Mouse (Mus musculus): ENCODE measurements around the gene Pxdn. TPM values are rescaled to one million over a fixed set of nuclear protein-coding genes. Genes with fewer than 3 reads are reported as not detected.

Pxdn gene
- total and polyA plus RNA-seq, 2 experiments from 2014 or later, result 18.9 to 81.9 TPM

DNA sequence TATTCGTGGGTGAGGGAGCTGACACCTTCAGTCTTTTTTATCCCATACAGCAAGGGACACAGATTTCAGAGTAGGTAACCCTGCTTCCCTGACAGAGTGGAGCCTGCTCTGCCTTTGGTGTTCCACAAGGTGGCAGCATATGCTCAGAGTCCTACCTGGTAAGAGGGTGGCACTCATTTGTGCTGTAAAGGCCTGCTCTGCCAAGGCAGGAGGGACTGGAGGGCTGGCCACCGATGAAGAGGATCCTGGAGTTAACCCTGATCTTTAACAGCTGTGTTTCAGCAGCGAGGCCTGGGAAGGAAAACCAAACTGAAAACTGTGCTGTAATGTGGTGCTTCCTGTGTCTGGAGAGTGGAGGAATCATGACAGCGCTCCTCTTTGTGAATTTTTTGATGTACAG, 102.2 kb downstream of the Pxdn start:
- no peak overlapping the region for H3K27ac ChIP-seq (ENCODE audit: low read depth, low read length)
- ATAC-seq (ENCODE audit: low FRiP score), result 0 out of 2 replicates have a peak, but pooled peaks have one; percentile 53
- WGBS, result 45% methylated on average over 4 of the region's 4 CpGs

DNA sequence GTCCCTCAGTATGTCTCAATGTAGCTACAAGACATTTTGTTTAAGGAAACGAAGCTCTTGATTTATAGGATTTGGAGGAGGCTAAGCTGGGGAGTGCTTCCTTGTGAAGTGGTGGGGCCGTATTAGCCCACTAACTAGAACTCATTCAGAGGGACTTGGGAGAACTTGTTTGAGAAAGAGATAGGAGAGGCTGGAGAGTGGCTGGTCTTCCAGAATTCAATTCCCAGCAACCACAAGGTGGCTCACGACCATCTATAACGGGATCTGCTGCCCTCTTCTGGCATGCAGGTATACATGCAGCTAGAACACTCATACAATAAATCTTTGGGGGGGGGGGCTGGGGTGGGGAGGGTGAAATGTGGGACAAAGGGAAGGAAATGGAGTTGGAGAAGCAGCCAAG, 102.7 kb downstream of the Pxdn start:
- no peak overlapping the region for H3K4me2 ChIP-seq (ENCODE audit: low read depth, low read length, poor library complexity, severe bottlenecking)
- peak; percentile 49 for DNase-seq (ENCODE audit: low spot score)
- no peak overlapping the region for H3K4me3 ChIP-seq (ENCODE audit: low read depth, low read length)
- H3K36me3 ChIP-seq (ENCODE audit: insufficient read depth, low read length), result no peaks in the 10 kb centered on the region
- H3K27me3 ChIP-seq (ENCODE audit: insufficient read depth, low read length), result no peaks in the 10 kb centered on the region
- peaks cover 3% of the 10 kb centered on the region; the same call in 1 of the 2 replicates for H3K4me1 ChIP-seq (ENCODE audit: insufficient read depth, low read length)
- ATAC-seq (ENCODE audit: low FRiP score), result no peak
- H3K9ac ChIP-seq (replicated peaks; ENCODE audit: low read length, poor library complexity, severe bottlenecking), result no peak overlapping the region
- H3K27ac ChIP-seq (ENCODE audit: low read depth, low read length), result no peak overlapping the region
- 27% methylated on average over 4 of the region's 4 CpGs for WGBS
- no peaks in the 10 kb centered on the region for H3K9me3 ChIP-seq (ENCODE audit: low read length)
- peak; percentile 84 for TF ChIP-seq CTCF (IDR thresholded peaks at IDR 0.05)

More for the DNA sequence above, 102.2 kb downstream of the Pxdn start:
- H3K27me3 ChIP-seq (ENCODE audit: insufficient read depth, low read length), result no peaks in the 10 kb centered on the region
- H3K4me1 ChIP-seq (ENCODE audit: insufficient read depth, low read length), result peaks cover 3% of the 10 kb centered on the region; the same call in 1 of the 2 replicates
- peak; percentile 76 for DNase-seq (ENCODE audit: low spot score)
- TF ChIP-seq CTCF (IDR thresholded peaks at IDR 0.05), result peak; percentile 85
- H3K4me3 ChIP-seq (ENCODE audit: low read depth, low read length), result no peak overlapping the region
- H3K9ac ChIP-seq (replicated peaks; ENCODE audit: low read length, poor library complexity, severe bottlenecking), result no peak overlapping the region
- H3K4me2 ChIP-seq (ENCODE audit: low read depth, low read length, poor library complexity, severe bottlenecking), result no peak overlapping the region
- H3K9me3 ChIP-seq (ENCODE audit: low read length), result no peaks in the 10 kb centered on the region
- H3K36me3 ChIP-seq (ENCODE audit: insufficient read depth, low read length), result no peaks in the 10 kb centered on the region

DNA sequence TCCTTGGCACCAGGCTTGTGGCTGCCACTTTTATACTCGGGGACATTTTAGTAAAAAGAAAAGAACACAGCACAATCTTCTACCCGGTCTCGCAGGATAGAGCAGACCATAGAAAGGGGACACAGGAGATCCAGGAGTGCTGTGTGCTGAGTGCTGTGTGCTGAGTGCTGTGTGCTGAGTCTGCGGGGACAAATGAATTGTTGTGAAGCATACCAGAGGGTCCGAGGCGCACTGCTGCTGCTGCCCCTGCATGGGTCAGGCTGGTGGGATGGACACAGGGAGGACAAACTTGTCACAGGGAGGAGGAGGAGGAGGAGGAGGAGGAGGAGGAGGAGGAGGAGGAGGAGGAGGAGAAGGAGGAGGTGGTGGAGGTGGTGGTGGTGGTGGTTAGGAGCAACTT, 111.4 kb downstream of the Pxdn start:
- Histone ChIP-seq H3K4me3 (ENCODE audit: low read depth, low read length) (no peak overlapping the region), H3K4me2 (ENCODE audit: low read depth, low read length, poor library complexity, severe bottlenecking) (no peak overlapping the region), H3K4me1 (ENCODE audit: insufficient read depth, low read length) (no peaks in the 10 kb centered on the region), H3K27me3 (ENCODE audit: insufficient read depth, low read length) (peaks cover 6% of the 10 kb centered on the region; the same call in 1 of the 2 replicates), H3K9ac (replicated peaks; ENCODE audit: low read length, poor library complexity, severe bottlenecking) (no peak overlapping the region), H3K9me3 (ENCODE audit: low read length) (no peaks in the 10 kb centered on the region), H3K27ac (ENCODE audit: low read depth, low read length) (no peak overlapping the region), H3K36me3 (ENCODE audit: insufficient read depth, low read length) (no peaks in the 10 kb centered on the region)
- WGBS, result 80% methylated on average over 6 of the region's 6 CpGs
- no peak for TF ChIP-seq CTCF (IDR thresholded peaks at IDR 0.05)
- no peak for ATAC-seq (ENCODE audit: low FRiP score)
- no peak for DNase-seq (ENCODE audit: low spot score)

DNA sequence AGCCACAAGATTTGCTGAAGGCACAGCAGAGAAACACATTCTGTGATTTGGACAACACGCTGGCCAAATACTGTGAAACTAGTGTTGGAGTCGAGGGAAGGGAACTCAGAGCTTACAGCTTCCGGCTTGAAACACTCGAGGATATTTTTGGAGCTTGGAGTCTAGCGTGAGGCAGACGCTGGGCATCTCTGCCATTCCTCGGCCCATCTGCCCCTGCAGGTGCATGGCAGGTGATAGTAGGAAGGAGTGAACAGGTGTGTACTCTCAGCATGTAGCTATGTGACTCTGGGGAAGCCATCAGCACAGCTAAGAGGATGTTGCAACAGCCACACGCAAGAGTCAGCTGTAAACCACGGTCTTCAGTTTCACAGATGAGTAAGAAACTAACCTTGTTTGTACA, 112.4 kb downstream of the Pxdn start:
- no peak overlapping the region for H3K9ac ChIP-seq (replicated peaks; ENCODE audit: low read length, poor library complexity, severe bottlenecking)
- H3K4me2 ChIP-seq (ENCODE audit: low read depth, low read length, poor library complexity, severe bottlenecking), result no peak overlapping the region

DNA sequence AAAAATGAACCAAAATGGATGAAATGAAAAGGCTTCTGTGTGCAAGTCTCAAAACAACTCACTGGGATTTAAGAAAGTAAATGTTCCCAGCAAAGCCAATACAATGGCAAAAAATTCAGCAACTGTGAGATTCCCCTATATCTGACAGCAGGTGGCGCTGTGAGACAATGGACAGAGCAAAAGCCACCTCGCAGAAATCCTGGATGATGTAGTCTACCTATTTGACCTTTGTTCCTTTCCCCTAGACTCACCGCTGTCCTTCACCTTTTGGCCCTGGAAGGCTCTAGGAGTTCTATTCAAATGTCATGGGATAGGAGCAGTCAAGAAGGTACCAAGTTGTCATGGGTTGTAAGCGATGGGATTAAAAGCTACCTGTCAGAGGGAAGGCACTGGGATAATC, 112.8 kb downstream of the Pxdn start:
- Histone ChIP-seq H3K9me3 (ENCODE audit: low read length) (no peaks in the 10 kb centered on the region), H3K36me3 (ENCODE audit: insufficient read depth, low read length) (no peaks in the 10 kb centered on the region), H3K4me3 (ENCODE audit: low read depth, low read length) (no peak overlapping the region), H3K27me3 (ENCODE audit: insufficient read depth, low read length) (peaks cover 6% of the 10 kb centered on the region; the same call in 1 of the 2 replicates), H3K27ac (ENCODE audit: low read depth, low read length) (no peak overlapping the region), H3K9ac (replicated peaks; ENCODE audit: low read length, poor library complexity, severe bottlenecking) (no peak overlapping the region), H3K4me2 (ENCODE audit: low read depth, low read length, poor library complexity, severe bottlenecking) (no peak overlapping the region), H3K4me1 (ENCODE audit: insufficient read depth, low read length) (no peaks in the 10 kb centered on the region)
- peak; percentile 94 for TF ChIP-seq CTCF (IDR thresholded peaks at IDR 0.05)
- peak; percentile 75 for DNase-seq (ENCODE audit: low spot score)
- ATAC-seq (ENCODE audit: low FRiP score), result 0 out of 2 replicates have a peak, but pooled peaks have one; percentile 23
- 16% methylated on average over 4 of the region's 4 CpGs for WGBS

More for the DNA sequence above, 112.4 kb downstream of the Pxdn start:
- Histone ChIP-seq H3K9me3 (ENCODE audit: low read length) (no peaks in the 10 kb centered on the region), H3K4me1 (ENCODE audit: insufficient read depth, low read length) (no peaks in the 10 kb centered on the region), H3K27me3 (ENCODE audit: insufficient read depth, low read length) (peaks cover 6% of the 10 kb centered on the region; the same call in 1 of the 2 replicates), H3K27ac (ENCODE audit: low read depth, low read length) (no peak overlapping the region), H3K4me3 (ENCODE audit: low read depth, low read length) (no peak overlapping the region), H3K36me3 (ENCODE audit: insufficient read depth, low read length) (no peaks in the 10 kb centered on the region)
- WGBS, result 78% methylated on average over 9 of the region's 9 CpGs
- no peak for DNase-seq (ENCODE audit: low spot score)
- no peak for TF ChIP-seq CTCF (IDR thresholded peaks at IDR 0.05)
- no peak for ATAC-seq (ENCODE audit: low FRiP score)

DNA sequence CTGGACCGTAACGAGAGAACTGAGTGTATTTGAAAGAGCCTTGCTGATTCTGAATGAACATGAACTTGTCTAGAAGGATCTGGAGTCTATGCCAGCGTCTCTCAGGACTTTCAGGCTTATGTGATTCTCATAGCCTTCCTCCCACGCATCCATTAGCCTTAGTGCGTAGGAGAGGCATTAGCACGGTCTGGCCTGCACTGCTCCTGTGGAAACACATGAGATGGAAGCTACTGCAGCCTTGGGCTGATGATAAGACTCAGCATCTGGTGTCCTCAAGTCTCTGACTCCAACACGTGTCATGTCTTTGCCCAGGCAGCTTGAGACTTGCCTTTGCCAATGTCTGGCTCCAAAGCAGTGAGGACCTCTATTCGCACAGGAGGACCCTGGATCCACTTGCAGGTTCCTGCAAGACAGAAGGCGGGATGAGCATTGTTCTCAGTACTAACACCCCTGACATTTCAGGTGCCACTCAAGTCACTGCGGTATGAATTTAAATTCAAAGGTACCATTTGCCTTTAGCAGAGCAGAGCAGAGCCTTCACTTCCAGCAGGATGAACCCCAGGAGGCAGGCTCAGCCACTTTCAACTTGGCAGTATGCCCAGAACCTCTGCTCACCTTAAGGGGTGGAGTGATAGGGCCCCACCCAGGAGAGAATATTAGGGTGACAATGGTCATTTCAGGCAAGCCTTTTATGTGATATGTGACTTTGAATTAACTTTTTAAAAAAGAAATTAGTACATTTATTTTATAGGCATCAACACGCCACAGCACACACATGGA, 117.5 kb downstream of the Pxdn start:
- Histone ChIP-seq H3K27me3 (ENCODE audit: insufficient read depth, low read length) (no peaks in the 10 kb centered on the region), H3K9me3 (ENCODE audit: low read length) (no peaks in the 10 kb centered on the region), H3K4me2 (ENCODE audit: low read depth, low read length, poor library complexity, severe bottlenecking) (no peak overlapping the region), H3K27ac (ENCODE audit: low read depth, low read length) (no peak overlapping the region), H3K36me3 (ENCODE audit: insufficient read depth, low read length) (no peaks in the 10 kb centered on the region), H3K4me1 (ENCODE audit: insufficient read depth, low read length) (no peaks in the 10 kb centered on the region), H3K4me3 (ENCODE audit: low read depth, low read length) (no peak overlapping the region), H3K9ac (replicated peaks; ENCODE audit: low read length, poor library complexity, severe bottlenecking) (no peak overlapping the region)
- no peak for DNase-seq (ENCODE audit: low spot score)
- no peak for TF ChIP-seq CTCF (IDR thresholded peaks at IDR 0.05)
- ATAC-seq (ENCODE audit: low FRiP score), result no peak
- 89% methylated on average over 11 of the region's 11 CpGs for WGBS

Data from midbrain, postnatal 0 days (tissue).